Mouse (Mus musculus) lung, embryonic 16.5 days (tissue): ENCODE results near the gene Pms1. TPM values are rescaled to one million over a fixed set of nuclear protein-coding genes. Genes with fewer than 3 reads are reported as not detected.
"Not testable (repeated sequence)": the region's sequence is repeated elsewhere in the genome, so short reads cannot be mapped to it uniquely, and the experiment has no call there.

Experiments
- ATAC-seq: fragments of 200-750 bp; cut with Nextera tagmentation; 2 replicates; pipeline ENCODE4 v1.8.0; 2017; ENCODE audit warnings: low read depth, mild to moderate bottlenecking, moderate library complexity
- H3K27ac ChIP-seq: fragments of 300-500 bp; sonication (generic); 2 replicates; pipeline ENCODE4 v1.5.1; 2014; ENCODE audit warnings: mild to moderate bottlenecking, control low read depth, low read length
- H3K27me3 ChIP-seq: fragments of 300-500 bp; sonication (generic); 2 replicates; pipeline ENCODE4 v1.6.1; 2014; ENCODE audit warnings: low read depth, low read length, mixed read lengths; ENCODE audit not compliant: control insufficient read depth, insufficient read depth
- H3K36me3 ChIP-seq: fragments of 300-500 bp; sonication (generic); 2 replicates; pipeline ENCODE4 v1.6.1; 2014; ENCODE audit warnings: low read length; ENCODE audit not compliant: control insufficient read depth, insufficient read depth
- H3K4me1 ChIP-seq: fragments of 300-500 bp; sonication (generic); replicated peaks from 2 replicates; pipeline ENCODE4 v1.6.1; 2014; ENCODE audit warnings: low read length, mixed read lengths; ENCODE audit not compliant: control insufficient read depth, insufficient read depth
- H3K4me2 ChIP-seq: fragments of 300-500 bp; sonication (generic); 2 replicates; pipeline ENCODE4 v1.6.1; 2014; ENCODE audit warnings: low read depth, low read length, control low read depth
- H3K4me3 ChIP-seq: fragments of 300-500 bp; sonication (generic); 2 replicates; pipeline ENCODE4 v1.5.1; 2014; ENCODE audit warnings: mild to moderate bottlenecking, low read length, control low read depth
- H3K9ac ChIP-seq: fragments of 300-500 bp; sonication (generic); 2 replicates; pipeline ENCODE4 v1.6.1; 2014; ENCODE audit warnings: low read length, control low read depth
- H3K9me3 ChIP-seq: fragments of 300-500 bp; sonication (generic); 2 replicates; pipeline ENCODE4 v1.6.1; 2016; ENCODE audit warnings: low read length; ENCODE audit not compliant: control insufficient read depth
- WGBS: fragments of 180-500 bp; shearing (Covaris S2); extraction: QIAGEN DNeasy Blood & Tissue Kit; methylation state at CpG from one replicate; pipeline ENCODE4 v1.1.7; 2014; 5-methylcytosine and 5-hydroxymethylcytosine counted together
- polyA plus RNA-seq: library from polyadenylated mRNA; unstranded; fragments of >200 nt; fragmentation: Nextera tagmentation; extraction: Ambion mirVana; gene quantifications from 2 replicates; pipeline ENCODE4 v1.2.1, GENCODE M21; 2015

Gene Pms1
- polyA plus RNA-seq = 15.6 and 15.9 TPM in 2 replicates

DNA sequence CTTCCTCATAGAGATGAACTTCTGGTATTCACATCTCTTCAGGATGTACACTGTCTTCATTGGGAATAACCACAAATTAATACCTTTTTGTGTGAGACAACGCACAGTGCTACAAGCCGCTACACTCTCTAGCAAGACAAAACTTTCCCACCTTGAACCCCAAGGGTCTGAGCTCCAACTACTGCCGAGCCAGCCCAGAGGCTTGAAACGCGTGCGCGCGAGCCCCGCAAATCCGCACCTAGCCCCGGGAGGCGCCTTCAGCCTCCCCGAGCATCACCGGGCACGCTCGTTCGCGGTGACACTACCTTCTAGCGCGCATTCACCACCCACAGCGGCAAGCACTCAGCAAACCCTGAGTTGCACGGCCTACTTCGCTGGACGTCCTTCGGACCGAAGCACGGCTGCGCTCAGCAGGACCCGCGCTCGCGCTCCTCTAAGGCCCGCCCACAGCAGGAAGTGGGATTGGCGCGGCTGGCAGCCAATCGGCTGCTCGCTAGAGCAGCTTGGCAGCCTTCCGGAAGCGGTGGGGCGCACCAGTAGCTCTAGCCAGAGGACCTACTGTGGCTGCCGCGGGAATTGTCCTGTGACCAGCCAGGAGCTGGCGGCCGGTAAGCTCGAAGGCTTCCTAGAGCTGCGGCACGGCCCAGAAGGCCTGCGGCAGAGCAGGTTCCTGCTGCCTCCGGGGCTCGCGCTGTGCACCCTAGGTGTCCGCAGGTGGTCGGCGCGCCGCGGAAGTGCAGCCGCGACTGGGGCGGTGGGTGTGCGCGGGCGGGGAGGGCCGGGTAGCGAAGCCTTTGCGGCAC is at the start of gene Pms1, which contains the start of the genes Ormdl1 and Gm28778:
Gene Pms1 (minus strand): TSS at position 438 of the 803 bp plus-strand sequence.
Gene Ormdl1 (plus strand): TSS at position 515 of the 803 bp plus-strand sequence.
Gene Gm28778 (plus strand): TSS at position 531 of the 803 bp plus-strand sequence.
- Histone ChIP-seq H3K27ac (peak within 1 kb of the TSS; percentile 91), H3K9ac (peak within 1 kb of the TSS; percentile 71), H3K4me1 (peaks cover 3% of the 10 kb centered on the region; the same call in 1 of the 2 replicates), H3K4me2 (peak within 1 kb of the TSS; percentile 65), H3K36me3 (no peaks in the 10 kb centered on the region; the same call in 1 of the 2 replicates), H3K27me3 (no peaks in the 10 kb centered on the region), H3K9me3 (no peaks in the 10 kb centered on the region), H3K4me3 (peak within 1 kb of the TSS; percentile 76)
- under 1% methylated on average over 59 of the region's 66 CpGs for WGBS
- ATAC-seq = peak; percentile 100

DNA sequence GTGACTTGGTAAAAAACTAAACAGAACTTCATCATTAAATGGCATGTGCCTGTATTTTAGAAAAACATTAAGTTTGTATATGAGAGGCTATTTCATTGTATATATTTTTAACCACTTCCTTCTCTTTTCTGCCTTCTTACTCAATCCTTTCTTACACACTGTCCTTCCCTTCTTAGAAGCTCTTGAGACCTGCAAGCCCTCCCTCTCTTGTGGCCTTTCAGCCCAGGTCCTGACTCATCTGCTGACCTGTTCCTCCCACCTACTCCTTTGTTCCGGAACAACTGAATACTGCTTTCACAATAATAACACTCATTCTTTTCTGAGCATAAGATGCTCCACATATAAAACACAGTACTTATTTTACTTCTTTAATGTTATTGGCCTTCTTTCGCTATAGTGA is 44.3 kb upstream of the Pms1 start:
- Histone ChIP-seq H3K27me3 (no peaks in the 10 kb centered on the region), H3K36me3 (peaks cover 33% of the 10 kb centered on the region), H3K9me3 (no peaks in the 10 kb centered on the region), H3K27ac (no peak overlapping the region), H3K9ac (no peak overlapping the region), H3K4me3 (no peak overlapping the region), H3K4me2 (no peak overlapping the region), H3K4me1 (no peaks in the 10 kb centered on the region)
- no peak for ATAC-seq
- WGBS = 91% methylated on average over 2 of the region's 2 CpGs

DNA sequence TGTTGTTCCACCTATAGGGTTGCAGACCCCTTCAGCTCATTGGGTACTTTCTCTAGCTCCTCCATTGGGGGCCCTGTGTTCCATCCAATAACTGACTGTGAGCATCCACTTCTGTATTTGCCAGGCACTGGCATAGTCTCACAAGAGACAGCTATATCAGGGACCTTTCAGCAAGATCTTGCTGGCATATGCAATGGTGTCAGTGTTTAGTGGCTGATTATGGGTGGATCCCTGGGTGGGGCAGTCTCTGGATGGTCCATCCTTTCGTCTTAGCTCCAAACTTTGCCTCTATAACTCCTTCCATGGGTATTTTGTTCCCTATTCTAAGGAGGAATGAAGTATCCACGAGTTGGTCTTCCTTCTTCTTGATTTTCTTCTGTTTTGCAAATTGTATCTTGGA is 40.6 kb upstream of the Pms1 start:
- 58% methylated on average over 2 of the region's 2 CpGs for WGBS

DNA sequence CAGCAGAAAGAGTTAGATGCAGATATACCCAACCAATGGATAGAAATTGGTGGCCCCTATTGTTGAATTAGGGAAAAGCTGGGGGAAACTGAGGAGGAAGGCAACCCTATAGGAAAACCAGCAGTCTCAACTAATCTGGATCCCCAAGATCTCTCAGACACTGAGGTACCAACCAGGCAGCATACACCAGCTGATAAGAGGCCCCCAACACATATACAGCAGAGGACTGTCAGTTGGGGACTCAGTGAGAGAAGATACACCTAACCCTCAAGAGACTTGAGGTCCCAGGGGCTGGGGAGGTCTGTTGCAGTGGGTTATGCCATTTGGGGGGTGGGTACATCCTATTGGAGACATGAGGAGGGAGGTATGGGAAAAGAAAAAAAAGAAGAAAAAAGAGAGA is 38.6 kb upstream of the Pms1 start:
- no peaks in the 10 kb centered on the region for H3K4me1 ChIP-seq
- no peak overlapping the region for H3K4me2 ChIP-seq
- H3K9ac ChIP-seq = no peak overlapping the region
- no peak overlapping the region for H3K4me3 ChIP-seq
- no peaks in the 10 kb centered on the region for H3K27me3 ChIP-seq
- no peaks in the 10 kb centered on the region; the same call in 1 of the 2 replicates for H3K36me3 ChIP-seq
- ATAC-seq = no peak
- no peak overlapping the region for H3K27ac ChIP-seq
- H3K9me3 ChIP-seq = no peaks in the 10 kb centered on the region

More for the DNA sequence above, 40.6 kb upstream of the Pms1 start:
- not testable (repeated sequence) for H3K36me3 ChIP-seq, H3K4me2 ChIP-seq, H3K4me3 ChIP-seq, H3K9me3 ChIP-seq, H3K27ac ChIP-seq, H3K27me3 ChIP-seq, ATAC-seq, H3K4me1 ChIP-seq, H3K9ac ChIP-seq

DNA sequence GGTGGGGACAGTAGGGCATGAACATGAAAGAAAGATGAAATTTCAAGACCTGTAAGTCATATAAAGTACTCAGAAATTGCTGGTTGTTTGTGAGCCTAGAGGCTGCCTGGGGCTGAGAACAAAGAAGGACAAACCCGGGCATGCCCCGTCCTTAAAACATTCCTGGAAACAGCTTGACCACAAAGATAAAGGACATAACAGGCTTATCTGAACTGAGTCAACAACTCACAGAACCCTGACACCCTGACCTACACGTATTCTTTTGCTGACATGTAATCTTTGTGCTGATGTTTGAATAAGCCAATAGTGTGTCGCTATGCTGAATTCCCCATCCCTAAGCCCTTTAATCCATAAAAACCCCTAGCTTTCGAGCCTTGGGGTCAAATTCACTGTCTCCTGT is 36.7 kb upstream of the Pms1 start:
- H3K27me3 ChIP-seq, H3K9me3 ChIP-seq, H3K36me3 ChIP-seq, H3K4me1 ChIP-seq, H3K27ac ChIP-seq, H3K4me3 ChIP-seq, H3K4me2 ChIP-seq, ATAC-seq, H3K9ac ChIP-seq: not testable (repeated sequence)
- 58% methylated on average over 5 of the region's 5 CpGs for WGBS

GRCm38 (mm10) chr1:53324827-53325494 is 28.1 kb upstream of the Pms1 start:
- no peak overlapping the region for H3K27ac ChIP-seq
- no peak overlapping the region for H3K4me3 ChIP-seq
- peaks cover 10% of the 10 kb centered on the region for H3K36me3 ChIP-seq
- H3K9ac ChIP-seq = no peak overlapping the region
- H3K4me1 ChIP-seq = no peaks in the 10 kb centered on the region
- no peak overlapping the region for H3K4me2 ChIP-seq
- no peaks in the 10 kb centered on the region for H3K27me3 ChIP-seq
- 87% methylated on average over 5 of the region's 5 CpGs for WGBS
- ATAC-seq = no peak
- no peaks in the 10 kb centered on the region for H3K9me3 ChIP-seq

- peaks cover 11% of the 10 kb centered on the region for H3K36me3 ChIP-seq
- no peaks in the 10 kb centered on the region for H3K9me3 ChIP-seq
- no peak overlapping the region for H3K4me3 ChIP-seq
- no peak for ATAC-seq
- no peaks in the 10 kb centered on the region for H3K4me1 ChIP-seq
- H3K4me2 ChIP-seq = no peak overlapping the region
- no peak overlapping the region for H3K27ac ChIP-seq
- no peaks in the 10 kb centered on the region for H3K27me3 ChIP-seq
- no peak overlapping the region for H3K9ac ChIP-seq
- WGBS = 98% methylated on average over 1 of the region's 1 CpGs
These were observed 27.5 kb upstream of the Pms1 start for GRCm38 (mm10) chr1:53324277-53324676.

GRCm38 (mm10) chr1:53323254-53323653 is 26.4 kb upstream of the Pms1 start:
- Histone ChIP-seq H3K4me1 (no peaks in the 10 kb centered on the region), H3K27ac (no peak overlapping the region), H3K9me3 (no peaks in the 10 kb centered on the region), H3K4me3 (no peak overlapping the region), H3K4me2 (no peak overlapping the region), H3K36me3 (peaks cover 15% of the 10 kb centered on the region), H3K9ac (no peak overlapping the region), H3K27me3 (no peaks in the 10 kb centered on the region)
- ATAC-seq = no peak
- WGBS = 84% methylated on average over 5 of the region's 5 CpGs

GRCm38 (mm10) chr1:53321662-53322344 is 25.0 kb upstream of the Pms1 start:
- H3K4me2 ChIP-seq = no peak overlapping the region
- no peak overlapping the region for H3K9ac ChIP-seq
- H3K4me1 ChIP-seq = no peaks in the 10 kb centered on the region
- no peak for ATAC-seq
- 95% methylated on average over 4 of the region's 4 CpGs for WGBS
- H3K36me3 ChIP-seq = peaks cover 17% of the 10 kb centered on the region
- no peaks in the 10 kb centered on the region for H3K27me3 ChIP-seq
- H3K9me3 ChIP-seq = no peaks in the 10 kb centered on the region
- no peak overlapping the region for H3K27ac ChIP-seq
- no peak overlapping the region for H3K4me3 ChIP-seq
